Mouse (Mus musculus) c-Kit-negative CD71-positive TER-119-positive erythroid progenitor cells, embryonic 14.5 days (primary cell): Measurements from ENCODE around the gene Gm1043.

Source experiments
- DNase-seq: peaks from one replicate; pipeline ENCODE4 v3.0.0-alpha.2; 2013; ENCODE audit warnings: low read depth, low spot score

Gm1043 gene

GRCm38 (mm10) chr5:37066703-37067568 lies 18.2 kb upstream of the Gm1043 start:
- DNase-seq = no peak

GRCm38 (mm10) chr5:37073660-37074059 lies 11.5 kb upstream of the Gm1043 start:
- no peak for DNase-seq

GRCm38 (mm10) chr5:37076692-37077329 lies 8.4 kb upstream of the Gm1043 start:
- DNase-seq = no peak

- no peak for DNase-seq
Observed at GRCm38 (mm10) chr5:37077330-37077698, 7.9 kb upstream of the Gm1043 start.

GRCm38 (mm10) chr5:37079484-37079883 lies 5.7 kb upstream of the Gm1043 start:
- no peak for DNase-seq

GRCm38 (mm10) chr5:37080601-37081000 lies 4.6 kb upstream of the Gm1043 start:
- DNase-seq = no peak

GRCm38 (mm10) chr5:37082420-37082819 lies 2.8 kb upstream of the Gm1043 start:
- no peak for DNase-seq

GRCm38 (mm10) chr5:37083209-37083770 lies 1.9 kb upstream of the Gm1043 start:
- DNase-seq = no peak

GRCm38 (mm10) chr5:37083850-37084249 lies 1.3 kb upstream of the Gm1043 start:
- no peak for DNase-seq

- no peak for DNase-seq
Observed at GRCm38 (mm10) chr5:37085918-37086317, 748 bp downstream of the Gm1043 start.

- no peak for DNase-seq
Observed at GRCm38 (mm10) chr5:37087786-37088185, 2.6 kb downstream of the Gm1043 start.

GRCm38 (mm10) chr5:37088342-37089108 lies 3.4 kb downstream of the Gm1043 start:
- DNase-seq = no peak

GRCm38 (mm10) chr5:37091171-37091628 lies 6.0 kb downstream of the Gm1043 start:
- no peak for DNase-seq

- no peak for DNase-seq
Observed at GRCm38 (mm10) chr5:37094941-37095340, 9.8 kb downstream of the Gm1043 start.

GRCm38 (mm10) chr5:37097591-37097990 lies 12.4 kb downstream of the Gm1043 start:
- no peak for DNase-seq

GRCm38 (mm10) chr5:37100813-37101212 lies 15.6 kb downstream of the Gm1043 start:
- no peak for DNase-seq

- no peak for DNase-seq
Observed at GRCm38 (mm10) chr5:37101631-37102030, 16.5 kb downstream of the Gm1043 start.

- no peak for DNase-seq
Observed at GRCm38 (mm10) chr5:37102056-37102455, 16.9 kb downstream of the Gm1043 start.

- DNase-seq = no peak
Observed at GRCm38 (mm10) chr5:37105531-37106456, 20.6 kb downstream of the Gm1043 start.

GRCm38 (mm10) chr5:37107111-37107510 lies 21.9 kb downstream of the Gm1043 start:
- DNase-seq = no peak

- DNase-seq = no peak
Observed at GRCm38 (mm10) chr5:37107611-37108010, 22.4 kb downstream of the Gm1043 start.
